Mouse (Mus musculus): ENCODE results near the gene Gm9195. TPM values are rescaled to one million over a fixed set of nuclear protein-coding genes. Genes with fewer than 3 reads are reported as not detected.

Gm9195 gene
- polyA plus RNA-seq, 1 experiment from 2014 or later = not detected

- H3K9me3 ChIP-seq (ENCODE audit: control insufficient read depth, low read length) = no peaks in the 10 kb centered on the region
- no peak overlapping the region for H3K9ac ChIP-seq (ENCODE audit: low read length)
- no peaks in the 10 kb centered on the region for H3K27me3 ChIP-seq (ENCODE audit: control insufficient read depth, insufficient read depth, low read length)
- DNase-seq (ENCODE audit: low spot score) = no peak
- no peak for ATAC-seq (replicated peaks; ENCODE audit: low FRiP score)
- H3K4me1 ChIP-seq (replicated peaks; ENCODE audit: control insufficient read depth, insufficient read depth, low read length) = no peaks in the 10 kb centered on the region
- H3K36me3 ChIP-seq (ENCODE audit: control insufficient read depth, insufficient read depth, low read length) = no peaks in the 10 kb centered on the region
- H3K4me3 ChIP-seq (ENCODE audit: low read depth, low read length) = no peak overlapping the region
- WGBS = 57% methylated on average over 1 of the region's 1 CpGs
- no peak overlapping the region for H3K27ac ChIP-seq (ENCODE audit: low read depth, low read length)
- no peak overlapping the region for H3K4me2 ChIP-seq (ENCODE audit: low read depth, low read length, severe bottlenecking)
These were observed 101.9 kb downstream of the Gm9195 start for GRCm38 (mm10) chr14:72389696-72390095.

GRCm38 (mm10) chr14:72389288-72389687 is 102.3 kb downstream of the Gm9195 start:
- no peak overlapping the region for H3K4me2 ChIP-seq (ENCODE audit: low read depth, low read length, severe bottlenecking)
- H3K27ac ChIP-seq (ENCODE audit: low read depth, low read length) = no peak overlapping the region
- 89% methylated on average over 4 of the region's 4 CpGs for WGBS
- no peaks in the 10 kb centered on the region for H3K9me3 ChIP-seq (ENCODE audit: control insufficient read depth, low read length)
- H3K36me3 ChIP-seq (ENCODE audit: control insufficient read depth, insufficient read depth, low read length) = no peaks in the 10 kb centered on the region
- no peak overlapping the region for H3K9ac ChIP-seq (ENCODE audit: low read length)
- DNase-seq (ENCODE audit: low spot score) (no peak), ATAC-seq (replicated peaks; ENCODE audit: low FRiP score) (no peak)
- H3K4me1 ChIP-seq (replicated peaks; ENCODE audit: control insufficient read depth, insufficient read depth, low read length) = no peaks in the 10 kb centered on the region
- no peaks in the 10 kb centered on the region for H3K27me3 ChIP-seq (ENCODE audit: control insufficient read depth, insufficient read depth, low read length)
- no peak overlapping the region for H3K4me3 ChIP-seq (ENCODE audit: low read depth, low read length)

- Histone ChIP-seq H3K4me2 (ENCODE audit: low read depth, low read length, severe bottlenecking) (no peak overlapping the region), H3K9me3 (ENCODE audit: control insufficient read depth, low read length) (no peaks in the 10 kb centered on the region), H3K27ac (ENCODE audit: low read depth, low read length) (no peak overlapping the region), H3K4me3 (ENCODE audit: low read depth, low read length) (no peak overlapping the region), H3K9ac (ENCODE audit: low read length) (no peak overlapping the region), H3K36me3 (ENCODE audit: control insufficient read depth, insufficient read depth, low read length) (no peaks in the 10 kb centered on the region), H3K4me1 (replicated peaks; ENCODE audit: control insufficient read depth, insufficient read depth, low read length) (no peaks in the 10 kb centered on the region), H3K27me3 (ENCODE audit: control insufficient read depth, insufficient read depth, low read length) (no peaks in the 10 kb centered on the region)
- 8% methylated on average over 2 of the region's 2 CpGs for WGBS
- ATAC-seq (replicated peaks; ENCODE audit: low FRiP score) (no peak), DNase-seq (ENCODE audit: low spot score) (peak; percentile 72)
These were observed 114.4 kb downstream of the Gm9195 start for GRCm38 (mm10) chr14:72377224-72377623.

Other genes starting within 250 kb of the Gm9195 start
- 39.1 and 43.4 TPM in 2 replicates for gene Fndc3a, start 218.2 kb upstream of the Gm9195 start, polyA plus RNA-seq (2014; fragmentation: Nextera tagmentation; extraction: Ambion mirVana)